Mouse (Mus musculus) neural tube, embryonic 13.5 days (tissue): ENCODE results near the gene Traf3ip2. TPM values are rescaled to one million over a fixed set of nuclear protein-coding genes. Genes with fewer than 3 reads are reported as not detected.

Source experiments
- ATAC-seq: fragments of 200-750 bp; cut with Nextera tagmentation; 2 replicates; pipeline ENCODE4 v1.8.0; 2017; ENCODE audit warnings: low read depth, mild to moderate bottlenecking, moderate TSS enrichment, moderate library complexity
- H3K27ac ChIP-seq: fragments of 300-500 bp; sonication (generic); replicated peaks from 2 replicates; pipeline ENCODE4 v1.5.1; 2015; ENCODE audit warnings: moderate library complexity, mild to moderate bottlenecking, inconsistent platforms
- H3K27me3 ChIP-seq: fragments of 300-500 bp; sonication (generic); 2 replicates; pipeline ENCODE4 v1.6.1; 2015; ENCODE audit warnings: mild to moderate bottlenecking, inconsistent platforms
- H3K36me3 ChIP-seq: fragments of 300-500 bp; sonication (generic); 2 replicates; pipeline ENCODE4 v1.6.1; 2015; ENCODE audit warnings: mild to moderate bottlenecking, inconsistent platforms
- H3K4me1 ChIP-seq: fragments of 300-500 bp; sonication (generic); replicated peaks from 2 replicates; pipeline ENCODE4 v1.6.1; 2015; ENCODE audit warnings: inconsistent platforms
- H3K4me2 ChIP-seq: fragments of 300-500 bp; sonication (generic); 2 replicates; pipeline ENCODE4 v1.6.1; 2015; ENCODE audit warnings: inconsistent platforms, mild to moderate bottlenecking, moderate library complexity
- H3K4me3 ChIP-seq: fragments of 300-500 bp; sonication (generic); 2 replicates; pipeline ENCODE4 v1.5.1; 2015; ENCODE audit warnings: mild to moderate bottlenecking, inconsistent platforms
- H3K9ac ChIP-seq: fragments of 300-500 bp; sonication (generic); 2 replicates; pipeline ENCODE4 v1.6.1; 2015; ENCODE audit warnings: moderate library complexity, mild to moderate bottlenecking, inconsistent platforms
- H3K9me3 ChIP-seq: fragments of 300-500 bp; sonication (generic); 2 replicates; pipeline ENCODE4 v1.6.1; 2016; ENCODE audit warnings: inconsistent platforms
- WGBS: fragments of 180-500 bp; shearing (Covaris S2); methylation state at CpG from one replicate; pipeline ENCODE4 v1.1.7; 2015; 5-methylcytosine and 5-hydroxymethylcytosine counted together
- polyA plus RNA-seq: library from polyadenylated mRNA; unstranded; fragments of >200 nt; fragmentation: Nextera tagmentation; extraction: Ambion mirVana; gene quantifications from 2 replicates; pipeline ENCODE4 v1.2.1, GENCODE M21; 2015

Traf3ip2 gene
- polyA plus RNA-seq, 1 experiment from 2014 or later = 5.0 TPM

DNA sequence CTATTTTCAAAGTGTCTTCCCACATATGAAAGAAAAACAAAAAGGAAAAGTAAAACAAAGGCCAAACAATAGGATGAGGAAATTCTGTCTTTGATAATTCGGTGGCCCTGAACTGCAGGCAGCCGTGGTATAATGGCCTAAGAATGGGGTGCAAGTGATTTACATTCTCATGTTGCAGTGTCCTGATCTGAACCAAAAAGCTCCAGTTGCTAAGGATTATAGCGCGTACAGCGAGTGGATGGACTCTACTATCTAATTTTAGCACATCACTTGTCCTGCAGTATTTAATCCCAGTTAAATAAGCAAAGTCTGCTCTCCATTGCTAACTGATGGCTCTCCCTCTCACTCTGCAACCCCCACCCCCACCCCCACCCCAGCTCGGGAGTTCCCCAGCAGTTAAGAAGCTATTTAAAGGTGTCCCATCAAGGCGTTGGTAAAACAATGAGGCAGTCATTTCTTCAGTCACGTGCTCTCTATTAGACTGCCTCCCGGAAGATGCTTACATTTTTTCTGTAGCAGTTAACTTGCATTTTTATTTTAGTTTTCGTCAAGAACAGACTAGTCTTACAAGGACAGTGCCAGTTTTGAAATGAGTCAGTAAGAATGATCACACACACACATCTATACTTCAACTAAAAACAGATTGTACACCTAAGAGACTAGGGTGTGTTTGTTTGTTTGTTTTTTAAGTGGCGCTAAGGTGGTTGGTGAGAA is 78.8 kb downstream of the Traf3ip2 start:
- ATAC-seq = no peak
- Histone ChIP-seq H3K4me3 (no peak overlapping the region), H3K36me3 (no peaks in the 10 kb centered on the region), H3K9me3 (no peaks in the 10 kb centered on the region), H3K27ac (no peak overlapping the region), H3K9ac (no peak overlapping the region), H3K4me2 (no peak overlapping the region), H3K4me1 (peaks cover 13% of the 10 kb centered on the region), H3K27me3 (no peaks in the 10 kb centered on the region)
- WGBS = 42% methylated on average over 11 of the region's 11 CpGs

DNA sequence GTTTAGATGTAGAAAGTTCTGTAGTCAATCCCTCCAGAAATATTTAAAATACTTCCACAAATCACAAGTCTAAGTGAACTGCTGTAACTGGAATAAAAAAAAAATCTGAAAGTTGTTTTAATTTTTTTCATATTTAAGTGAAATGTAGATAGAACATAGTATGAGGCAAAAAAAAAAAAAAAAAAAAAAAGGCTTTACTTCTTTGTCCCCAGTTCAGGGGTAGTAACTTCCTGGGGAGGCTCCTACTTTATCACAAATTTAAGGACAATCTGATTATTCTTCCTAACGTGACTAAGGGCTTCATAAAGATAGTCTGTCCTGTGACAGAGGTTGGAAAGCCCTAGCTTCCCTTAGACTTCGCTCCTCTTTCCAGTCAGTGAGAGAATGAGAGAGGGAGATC is 79.4 kb downstream of the Traf3ip2 start:
- H3K27me3 ChIP-seq = no peaks in the 10 kb centered on the region
- 70% methylated on average over 2 of the region's 2 CpGs for WGBS
- no peaks in the 10 kb centered on the region for H3K9me3 ChIP-seq
- no peak overlapping the region for H3K27ac ChIP-seq
- no peak overlapping the region for H3K9ac ChIP-seq
- H3K4me3 ChIP-seq = no peak overlapping the region
- no peaks in the 10 kb centered on the region for H3K36me3 ChIP-seq
- H3K4me2 ChIP-seq = no peak overlapping the region
- no peak for ATAC-seq
- H3K4me1 ChIP-seq = peaks cover 13% of the 10 kb centered on the region

Other genes with a start within 250 kb of the Traf3ip2 start
- 71.6 and 74.9 TPM in 2 replicates for gene Fyn, start 244.1 kb upstream of the Traf3ip2 start, polyA plus RNA-seq
- gene Rev3l, start 119.2 kb downstream of the Traf3ip2 start, polyA plus RNA-seq = 27.3 and 28.3 TPM in 2 replicates